Mouse (Mus musculus) midbrain, embryonic 11.5 days (tissue): ENCODE data around the gene Osgin1. TPM values are rescaled to one million over a fixed set of nuclear protein-coding genes. Genes with fewer than 3 reads are reported as not detected.

ENCODE experiments used
- ATAC-seq: fragments of 200-750 bp; cut with Nextera tagmentation; 2 replicates; pipeline ENCODE4 v1.8.0; 2017; ENCODE audit warnings: moderate TSS enrichment, moderate library complexity; ENCODE audit not compliant: low FRiP score
- DNase-seq: peaks from one replicate; pipeline ENCODE4 v3.0.0; 2015; ENCODE audit warnings: low spot score; ENCODE audit errors: missing footprints
- H3K27ac ChIP-seq: fragments of 300-500 bp; sonication (generic); 2 replicates; pipeline ENCODE4 v1.5.1; 2014; ENCODE audit warnings: low read depth, low read length
- H3K27me3 ChIP-seq: fragments of 300-500 bp; sonication (generic); 2 replicates; pipeline ENCODE4 v1.6.1; 2014; ENCODE audit warnings: mild to moderate bottlenecking, low read length, moderate library complexity, mixed read lengths; ENCODE audit not compliant: control insufficient read depth, insufficient read depth
- H3K36me3 ChIP-seq: fragments of 300-500 bp; sonication (generic); 2 replicates; pipeline ENCODE4 v1.6.1; 2014; ENCODE audit warnings: mild to moderate bottlenecking, low read length, moderate library complexity, mixed read lengths; ENCODE audit not compliant: control insufficient read depth, insufficient read depth
- H3K4me1 ChIP-seq: fragments of 300-500 bp; sonication (generic); 2 replicates; pipeline ENCODE4 v1.6.1; 2014; ENCODE audit warnings: low read length; ENCODE audit not compliant: control insufficient read depth, insufficient read depth
- H3K4me2 ChIP-seq: fragments of 300-500 bp; sonication (generic); 2 replicates; pipeline ENCODE4 v1.6.1; 2014; ENCODE audit warnings: mild to moderate bottlenecking, moderate library complexity
- H3K4me3 ChIP-seq: fragments of 300-500 bp; sonication (generic); 2 replicates; pipeline ENCODE4 v1.5.1; 2014; ENCODE audit warnings: low read depth, low read length
- H3K9ac ChIP-seq: fragments of 300-500 bp; sonication (generic); 2 replicates; pipeline ENCODE4 v1.6.1; 2014; ENCODE audit warnings: low read length
- H3K9me3 ChIP-seq: fragments of 300-500 bp; sonication (generic); 2 replicates; pipeline ENCODE4 v1.6.1; 2016; ENCODE audit warnings: low read length; ENCODE audit not compliant: control insufficient read depth
- WGBS: fragments of 180-500 bp; shearing (Covaris S2); extraction: QIAGEN DNeasy Blood & Tissue Kit; methylation state at CpG from one replicate; pipeline ENCODE4 v1.1.7; 2014; 5-methylcytosine and 5-hydroxymethylcytosine counted together
- polyA plus RNA-seq: library from polyadenylated mRNA; unstranded; fragments of >200 nt; fragmentation: Nextera tagmentation; extraction: Ambion mirVana; gene quantifications from 2 replicates; pipeline ENCODE4 v1.2.1, GENCODE M21; 2014

Gene Osgin1
- polyA plus RNA-seq, 1 experiment from 2014 or later, result 0.26 TPM

DNA sequence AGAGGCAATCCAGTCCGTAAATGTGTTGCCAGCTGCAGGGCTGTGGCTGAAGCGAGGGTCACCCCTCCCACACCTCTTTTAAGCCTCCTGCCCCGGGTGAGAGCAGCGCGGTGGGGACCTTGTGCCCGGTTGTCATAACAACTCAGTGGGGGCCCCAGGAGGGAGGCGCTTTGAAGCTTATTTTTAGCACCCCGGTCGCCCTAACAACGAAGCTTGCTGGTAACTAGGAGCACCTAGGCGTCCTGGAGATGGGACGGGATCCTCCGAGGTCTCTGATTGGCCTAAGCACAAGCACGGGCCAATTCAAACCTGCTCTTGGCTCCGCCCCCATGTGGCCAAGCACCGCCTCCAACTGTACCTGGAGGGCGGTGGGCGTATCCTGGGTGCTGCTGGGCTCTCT, 32.2 kb downstream of the Osgin1 start:
- Histone ChIP-seq H3K9ac (peak overlapping the region; percentile 3; the same call in 1 of the 2 replicates), H3K9me3 (no peaks in the 10 kb centered on the region), H3K27ac (no peak overlapping the region), H3K4me2 (peak overlapping the region; percentile 17), H3K36me3 (no peaks in the 10 kb centered on the region), H3K4me3 (peak overlapping the region; percentile 3; the same call in 1 of the 2 replicates), H3K27me3 (peaks cover 2% of the 10 kb centered on the region), H3K4me1 (peaks cover 28% of the 10 kb centered on the region)
- DNase-seq (peak; percentile 91), ATAC-seq (peak; percentile 42)
- 2% methylated on average over 18 of the region's 18 CpGs for WGBS

DNA sequence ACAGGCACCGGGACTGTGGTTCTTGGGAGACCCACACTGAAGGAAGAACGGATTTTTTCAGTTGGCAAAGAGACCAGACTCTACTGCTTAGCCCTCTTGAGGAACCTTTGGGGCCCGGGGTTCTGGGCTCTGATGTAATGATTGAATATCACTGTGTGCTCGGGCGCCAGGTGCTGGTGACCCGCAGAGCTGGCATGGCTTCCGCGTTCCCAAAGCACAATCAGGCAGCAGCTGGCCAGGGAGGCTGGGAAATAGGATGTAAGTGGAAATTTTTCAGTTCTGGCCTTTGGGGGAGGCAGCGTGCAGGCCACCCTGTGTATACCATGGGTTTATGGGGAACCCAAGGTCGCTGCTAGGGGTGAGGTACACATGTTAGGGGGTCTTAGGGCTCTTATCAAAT, 32.9 kb downstream of the Osgin1 start:
- DNase-seq (no peak), ATAC-seq (no peak)
- Histone ChIP-seq H3K36me3 (no peaks in the 10 kb centered on the region), H3K27me3 (peaks cover 2% of the 10 kb centered on the region), H3K4me1 (peaks cover 28% of the 10 kb centered on the region), H3K4me3 (no peak overlapping the region), H3K4me2 (no peak overlapping the region), H3K9ac (no peak overlapping the region), H3K9me3 (no peaks in the 10 kb centered on the region), H3K27ac (no peak overlapping the region)
- 75% methylated on average over 10 of the region's 10 CpGs for WGBS

DNA sequence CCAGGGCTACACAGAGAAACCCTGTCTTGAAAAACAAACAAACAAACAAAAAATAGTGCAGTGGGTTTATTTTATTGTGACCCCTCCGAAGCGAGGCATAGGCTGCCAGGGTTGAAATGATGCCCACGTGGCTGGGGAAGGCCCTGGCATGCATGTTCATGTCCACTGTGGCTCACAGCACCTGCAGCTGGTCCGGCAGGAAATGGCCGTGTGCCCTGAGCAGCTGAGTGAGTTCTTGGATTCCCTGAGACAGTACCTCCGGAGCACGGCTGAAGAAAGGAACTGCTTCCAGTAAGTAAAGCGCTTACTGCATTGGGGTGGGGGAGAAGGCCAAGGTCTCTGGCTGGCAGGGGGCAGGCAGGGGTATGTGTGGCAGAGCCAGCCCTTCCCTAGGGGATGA, 34.2 kb downstream of the Osgin1 start:
- H3K9ac ChIP-seq, result no peak overlapping the region
- ATAC-seq, result no peak
- WGBS, result 94% methylated on average over 8 of the region's 8 CpGs
- H3K36me3 ChIP-seq, result no peaks in the 10 kb centered on the region
- H3K27me3 ChIP-seq, result peaks cover 2% of the 10 kb centered on the region
- H3K9me3 ChIP-seq, result no peaks in the 10 kb centered on the region
- H3K4me3 ChIP-seq, result no peak overlapping the region
- H3K4me1 ChIP-seq, result peaks cover 28% of the 10 kb centered on the region
- no peak for DNase-seq
- no peak overlapping the region for H3K4me2 ChIP-seq
- H3K27ac ChIP-seq, result no peak overlapping the region

DNA sequence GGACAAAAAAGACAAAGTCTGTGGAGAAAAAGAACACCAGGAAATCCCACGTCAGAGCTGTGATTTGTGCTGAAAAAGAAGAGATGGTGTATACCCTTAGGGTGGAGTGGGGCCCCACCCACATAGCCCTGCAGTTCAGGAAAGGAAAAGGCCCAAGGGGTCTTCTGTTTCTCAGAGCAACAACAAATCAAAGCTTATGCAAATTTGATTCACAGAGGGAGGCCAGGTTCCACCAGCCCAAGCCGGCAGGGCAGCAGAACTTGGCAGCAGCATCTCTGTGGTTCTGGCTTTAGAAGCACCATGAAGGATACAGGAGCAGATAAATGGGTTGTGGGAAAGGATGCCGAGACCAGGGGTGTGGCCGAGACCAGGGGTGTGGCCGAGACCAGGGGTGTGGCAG, 44.8 kb downstream of the Osgin1 start:
- DNase-seq, result no peak
- H3K4me2 ChIP-seq, result no peak overlapping the region
- 32% methylated on average over 5 of the region's 5 CpGs for WGBS
- H3K9ac ChIP-seq, result no peak overlapping the region
- H3K4me3 ChIP-seq, result no peak overlapping the region
- H3K27me3 ChIP-seq, result no peaks in the 10 kb centered on the region
- no peaks in the 10 kb centered on the region for H3K9me3 ChIP-seq
- H3K36me3 ChIP-seq, result no peaks in the 10 kb centered on the region
- no peak overlapping the region for H3K27ac ChIP-seq
- H3K4me1 ChIP-seq, result no peaks in the 10 kb centered on the region
- no peak for ATAC-seq

DNA sequence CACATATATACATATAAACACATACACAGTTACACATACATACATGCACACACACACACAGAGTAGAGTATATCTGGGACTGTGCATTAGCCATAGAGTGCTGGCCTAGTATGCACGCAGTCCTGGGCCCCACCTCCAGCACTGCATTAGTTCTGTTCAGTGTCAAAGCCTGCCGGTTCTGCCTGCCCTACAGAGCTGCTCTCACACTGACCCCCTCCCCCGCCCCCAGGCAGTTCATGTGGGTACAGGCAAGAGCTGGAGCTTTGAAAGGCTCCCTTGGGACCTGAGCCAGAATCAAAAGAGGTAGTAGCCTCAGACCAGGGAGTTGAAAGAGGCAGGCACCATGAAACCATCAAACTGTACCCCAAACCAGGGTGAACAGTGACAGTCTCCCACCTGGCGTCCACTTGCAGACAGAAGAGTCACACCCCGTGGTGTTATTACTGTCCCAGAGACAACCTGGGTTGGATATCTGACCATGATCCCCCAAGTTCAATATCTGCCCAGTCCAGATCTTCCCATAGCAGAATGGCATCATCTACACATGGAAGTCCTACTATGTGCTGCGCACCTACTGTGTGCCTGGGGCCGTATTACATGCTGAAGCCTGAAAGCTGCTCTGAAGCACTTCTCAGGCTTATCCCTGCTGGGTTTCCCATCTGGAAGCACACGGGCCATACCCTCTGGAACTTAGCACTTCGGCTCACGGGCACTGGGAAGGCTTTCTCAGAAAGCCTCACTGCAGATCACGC, 50.4 kb downstream of the Osgin1 start:
- WGBS, result 87% methylated on average over 11 of the region's 11 CpGs
- no peak overlapping the region for H3K27ac ChIP-seq
- no peak for ATAC-seq

DNA sequence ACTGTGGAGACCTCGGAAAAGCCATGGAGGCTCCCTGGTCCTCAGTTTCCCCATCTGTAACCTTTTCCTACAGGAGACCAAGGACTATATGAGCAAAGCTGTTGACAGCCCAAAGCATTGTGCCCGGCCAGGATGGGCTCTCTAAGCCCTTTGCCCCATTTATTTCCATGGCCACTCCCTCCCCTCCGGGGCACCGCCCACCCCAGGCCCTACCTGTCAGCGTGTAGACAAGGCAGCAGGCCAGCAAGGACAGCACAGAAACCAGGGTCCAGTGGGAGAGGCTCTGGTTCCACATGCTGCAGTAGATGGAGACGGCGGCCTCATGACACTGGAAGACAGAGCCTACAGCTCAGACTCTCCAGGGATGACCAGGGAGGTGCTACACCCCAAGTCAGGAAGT, 53.2 kb downstream of the Osgin1 start:
- ATAC-seq, result no peak
- peaks cover 5% of the 10 kb centered on the region for H3K4me1 ChIP-seq
- H3K9me3 ChIP-seq, result no peaks in the 10 kb centered on the region
- H3K36me3 ChIP-seq, result no peaks in the 10 kb centered on the region
- no peak overlapping the region for H3K4me2 ChIP-seq
- H3K27ac ChIP-seq, result no peak overlapping the region
- no peak overlapping the region for H3K4me3 ChIP-seq
- no peaks in the 10 kb centered on the region for H3K27me3 ChIP-seq
- H3K9ac ChIP-seq, result no peak overlapping the region
- WGBS, result 75% methylated on average over 7 of the region's 7 CpGs
- DNase-seq, result no peak

More for the DNA sequence above, 50.4 kb downstream of the Osgin1 start:
- Histone ChIP-seq H3K4me1 (no peaks in the 10 kb centered on the region), H3K4me3 (no peak overlapping the region), H3K9me3 (no peaks in the 10 kb centered on the region), H3K27me3 (no peaks in the 10 kb centered on the region), H3K36me3 (no peaks in the 10 kb centered on the region), H3K9ac (no peak overlapping the region), H3K4me2 (no peak overlapping the region)
- no peak for DNase-seq

Other genes with a start within 250 kb of the Osgin1 start
- 370 and 374 TPM in 2 replicates for gene Hsbp1, start 89.6 kb upstream of the Osgin1 start, polyA plus RNA-seq
- 11.3 and 11.6 TPM in 2 replicates for gene Mlycd, start 39.2 kb upstream of the Osgin1 start, polyA plus RNA-seq
- 18.9 and 20.3 TPM in 2 replicates for gene Necab2, start 12.6 kb downstream of the Osgin1 start, polyA plus RNA-seq
- gene Slc38a8, start 67.6 kb downstream of the Osgin1 start, polyA plus RNA-seq, result not detected in 2 replicates
- gene Mbtps1, start 124.6 kb downstream of the Osgin1 start, polyA plus RNA-seq, result 83.3 and 84.6 TPM in 2 replicates
- gene Hsdl1, start 141.1 kb downstream of the Osgin1 start, polyA plus RNA-seq, result 76.2 and 86.7 TPM in 2 replicates
- 0.19 TPM in 1 of 2 replicates, not detected in the other for gene Dnaaf1, start 141.1 kb downstream of the Osgin1 start, polyA plus RNA-seq
- 11.1 and 13.4 TPM in 2 replicates for gene Taf1c, start 171.1 kb downstream of the Osgin1 start, polyA plus RNA-seq
- gene Adad2, start 178.6 kb downstream of the Osgin1 start, polyA plus RNA-seq, result 0.11 and 0.27 TPM in 2 replicates
- 0.15 and 0.18 TPM in 2 replicates for gene Kcng4, start 201.6 kb downstream of the Osgin1 start, polyA plus RNA-seq
- gene Wfdc1, start 232.2 kb downstream of the Osgin1 start, polyA plus RNA-seq, result 8.8 and 11.8 TPM in 2 replicates